Mouse (Mus musculus) cerebellum, adult 2 months (tissue): ENCODE measurements around the gene Ccnd1. TPM values are rescaled to one million over a fixed set of nuclear protein-coding genes. Genes with fewer than 3 reads are reported as not detected.
"Not testable (repeated sequence)": the region's sequence is repeated elsewhere in the genome, so short reads cannot be mapped to it uniquely, and the experiment has no call there.

Experiments
- DNase-seq, 2 experiments: peaks; one replicate each; pipeline ENCODE4 v3.0.0; 2021
- H3K27ac ChIP-seq: fragments of 200-500 bp; 2 replicates; pipeline ENCODE4 v1.5.1; 2012; ENCODE audit warnings: low read length, control low read depth, inconsistent platforms; ENCODE audit not compliant: insufficient read depth
- H3K27me3 ChIP-seq: fragments of 200-500 bp; 2 replicates; pipeline ENCODE4 v1.6.1; 2012; ENCODE audit warnings: inconsistent platforms, mild to moderate bottlenecking, low read length, moderate library complexity; ENCODE audit not compliant: control insufficient read depth, insufficient read depth
- H3K4me1 ChIP-seq: fragments of 200-500 bp; 2 replicates; pipeline ENCODE4 v1.6.1; 2011; ENCODE audit warnings: low read length; ENCODE audit not compliant: control insufficient read depth, insufficient read depth
- H3K4me3 ChIP-seq: fragments of 200-500 bp; replicated peaks from 2 replicates; pipeline ENCODE3; 2011; ENCODE audit warnings: mild to moderate bottlenecking, low read depth, low read length, control low read depth; ENCODE audit not compliant: insufficient read depth
- CTCF ChIP-seq: fragments of 200-500 bp; IDR thresholded peaks from 2 replicates; pipeline ENCODE4 v1.5.1; 2011; ENCODE audit warnings: low read depth, mild to moderate bottlenecking, control low read depth, low read length, moderate library complexity, borderline replicate concordance; ENCODE audit not compliant: insufficient read depth
- POLR2A ChIP-seq: fragments of 200-500 bp; IDR thresholded peaks from 2 replicates; pipeline ENCODE4 v1.6.1; 2011; ENCODE audit warnings: low read length, control low read depth, borderline replicate concordance; ENCODE audit not compliant: insufficient read depth
- WGBS: fragments of 180-500 bp; shearing (Covaris S2); methylation state at CpG from one replicate; pipeline ENCODE4 v1.1.7; 2018; 5-methylcytosine and 5-hydroxymethylcytosine counted together
- polyA plus RNA-seq: library from polyadenylated mRNA; depleted of rRNA; stranded (reverse); fragments of >200 nt; gene quantifications from 2 replicates; pipeline ENCODE4 v1.2.3, GENCODE M21; 2012; rRNA removed

Ccnd1 gene
- polyA plus RNA-seq, 1 experiment: 23.1 TPM

GRCm38 (mm10) chr7:144892322-144892721 is 47.4 kb downstream of the Ccnd1 start:
- WGBS: 39% methylated on average over 6 of the region's 6 CpGs
- no peak overlapping the region for H3K4me3 ChIP-seq
- TF ChIP-seq POLR2A (no peak), CTCF (no peak)
- no peak for DNase-seq
- no peaks in the 10 kb centered on the region; the same call in 1 of the 2 replicates for H3K27me3 ChIP-seq
- no peaks in the 10 kb centered on the region for H3K4me1 ChIP-seq
- no peak overlapping the region for H3K27ac ChIP-seq

- WGBS: 75% methylated on average over 2 of the region's 2 CpGs
- no peak overlapping the region for H3K27ac ChIP-seq
Observed at GRCm38 (mm10) chr7:144891863-144892262, 47.9 kb downstream of the Ccnd1 start.

GRCm38 (mm10) chr7:144890661-144891060 is 49.1 kb downstream of the Ccnd1 start:
- not testable (repeated sequence) for H3K27me3 ChIP-seq, DNase-seq, H3K27ac ChIP-seq, H3K4me3 ChIP-seq, H3K4me1 ChIP-seq
- 100% methylated on average over 1 of the region's 1 CpGs for WGBS

More at GRCm38 (mm10) chr7:144891863-144892262, 47.9 kb downstream of the Ccnd1 start:
- Histone ChIP-seq H3K27me3 (no peaks in the 10 kb centered on the region; the same call in 1 of the 2 replicates), H3K4me1 (no peaks in the 10 kb centered on the region), H3K4me3 (no peak overlapping the region)
- DNase-seq: no peak
- no peak for TF ChIP-seq POLR2A
- TF ChIP-seq CTCF: no peak

- H3K27ac ChIP-seq: no peak overlapping the region
- DNase-seq: no peak
- H3K4me3 ChIP-seq: no peak overlapping the region
- TF ChIP-seq CTCF: no peak
- TF ChIP-seq POLR2A: no peak
- H3K27me3 ChIP-seq: no peaks in the 10 kb centered on the region
- H3K4me1 ChIP-seq: no peaks in the 10 kb centered on the region
- 15% methylated on average over 18 of the region's 18 CpGs for WGBS
Observed at GRCm38 (mm10) chr7:144888564-144889299, 51.0 kb downstream of the Ccnd1 start.

- no peak overlapping the region for H3K27ac ChIP-seq
- WGBS: 93% methylated on average over 2 of the region's 2 CpGs
- TF ChIP-seq CTCF: no peak
- TF ChIP-seq POLR2A: no peak
- H3K27me3 ChIP-seq: no peaks in the 10 kb centered on the region
- DNase-seq: no peak
- no peak overlapping the region for H3K4me3 ChIP-seq
- no peaks in the 10 kb centered on the region for H3K4me1 ChIP-seq
Observed at GRCm38 (mm10) chr7:144887672-144888071, 52.1 kb downstream of the Ccnd1 start.

GRCm38 (mm10) chr7:144883106-144883505 is 56.6 kb downstream of the Ccnd1 start:
- TF ChIP-seq CTCF (no peak), POLR2A (no peak)

More at GRCm38 (mm10) chr7:144883106-144883505, 56.6 kb downstream of the Ccnd1 start:
- H3K4me3 ChIP-seq: no peak overlapping the region
- H3K27me3 ChIP-seq: no peaks in the 10 kb centered on the region
- H3K27ac ChIP-seq: no peak overlapping the region
- WGBS: 40% methylated on average over 2 of the region's 2 CpGs
- no peak for DNase-seq
- no peaks in the 10 kb centered on the region for H3K4me1 ChIP-seq

Other genes with a start within 250 kb of the Ccnd1 start
- 3.1 and 3.7 TPM in 2 replicates for gene Ano1, start 188.0 kb downstream of the Ccnd1 start, polyA plus RNA-seq
- 0.63 and 0.67 TPM in 2 replicates for gene Fgf3, start 101.8 kb downstream of the Ccnd1 start, polyA plus RNA-seq
- gene Fgf4, start 92.6 kb downstream of the Ccnd1 start, polyA plus RNA-seq: not detected in 2 replicates
- gene Fgf15, start 43.4 kb downstream of the Ccnd1 start, polyA plus RNA-seq: not detected in 2 replicates
- gene LTO1, start 24.8 kb downstream of the Ccnd1 start, polyA plus RNA-seq: 38.0 and 45.8 TPM in 2 replicates